Mouse (Mus musculus) midbrain, embryonic 16.5 days (tissue): Measurements from ENCODE around the gene Prr19. TPM values are rescaled to one million over a fixed set of nuclear protein-coding genes. Genes with fewer than 3 reads are reported as not detected.

Experiments
- ATAC-seq: fragments of 200-750 bp; cut with Nextera tagmentation; 2 replicates; pipeline ENCODE4 v1.8.0; 2017; ENCODE audit warnings: moderate TSS enrichment
- H3K27ac ChIP-seq: fragments of 300-500 bp; sonication (generic); 2 replicates; pipeline ENCODE4 v1.5.1; 2014; ENCODE audit warnings: mild to moderate bottlenecking, low read length, mixed read lengths
- H3K27me3 ChIP-seq: fragments of 300-500 bp; sonication (generic); 2 replicates; pipeline ENCODE4 v1.6.1; 2014; ENCODE audit warnings: low read depth, low read length, mixed read lengths; ENCODE audit not compliant: control insufficient read depth, insufficient read depth
- H3K36me3 ChIP-seq: fragments of 300-500 bp; sonication (generic); 2 replicates; pipeline ENCODE4 v1.6.1; 2014; ENCODE audit warnings: mild to moderate bottlenecking, low read length, moderate library complexity, mixed read lengths; ENCODE audit not compliant: control insufficient read depth, insufficient read depth
- H3K4me1 ChIP-seq: fragments of 300-500 bp; sonication (generic); 2 replicates; pipeline ENCODE4 v1.6.1; 2014; ENCODE audit warnings: mild to moderate bottlenecking, low read length, mixed read lengths; ENCODE audit not compliant: control insufficient read depth, insufficient read depth
- H3K4me2 ChIP-seq: fragments of 300-500 bp; sonication (generic); 2 replicates; pipeline ENCODE4 v1.6.1; 2014; ENCODE audit warnings: mild to moderate bottlenecking, low read length, mixed read lengths
- H3K4me3 ChIP-seq: fragments of 300-500 bp; sonication (generic); 2 replicates; pipeline ENCODE4 v1.5.1; 2014; ENCODE audit warnings: low read depth, mild to moderate bottlenecking, low read length, moderate library complexity, mixed read lengths
- H3K9ac ChIP-seq: fragments of 300-500 bp; sonication (generic); 2 replicates; pipeline ENCODE4 v1.6.1; 2014; ENCODE audit warnings: low read depth, low read length, mixed read lengths
- H3K9me3 ChIP-seq: fragments of 300-500 bp; sonication (generic); replicated peaks from 2 replicates; pipeline ENCODE4 v1.6.1; 2014; ENCODE audit warnings: mild to moderate bottlenecking, low read length, mixed read lengths; ENCODE audit not compliant: control insufficient read depth, poor library complexity, severe bottlenecking
- WGBS: fragments of 180-500 bp; shearing (Covaris S2); extraction: QIAGEN DNeasy Blood & Tissue Kit; methylation state at CpG from one replicate; pipeline ENCODE4 v1.1.7; 2014; 5-methylcytosine and 5-hydroxymethylcytosine counted together
- polyA plus RNA-seq: library from polyadenylated mRNA; unstranded; fragments of >200 nt; fragmentation: Nextera tagmentation; extraction: Ambion mirVana; gene quantifications from 2 replicates; pipeline ENCODE4 v1.2.1, GENCODE M21; 2015

The Prr19 gene
- polyA plus RNA-seq, 1 experiment from 2014 or later = 5.6 TPM

DNA sequence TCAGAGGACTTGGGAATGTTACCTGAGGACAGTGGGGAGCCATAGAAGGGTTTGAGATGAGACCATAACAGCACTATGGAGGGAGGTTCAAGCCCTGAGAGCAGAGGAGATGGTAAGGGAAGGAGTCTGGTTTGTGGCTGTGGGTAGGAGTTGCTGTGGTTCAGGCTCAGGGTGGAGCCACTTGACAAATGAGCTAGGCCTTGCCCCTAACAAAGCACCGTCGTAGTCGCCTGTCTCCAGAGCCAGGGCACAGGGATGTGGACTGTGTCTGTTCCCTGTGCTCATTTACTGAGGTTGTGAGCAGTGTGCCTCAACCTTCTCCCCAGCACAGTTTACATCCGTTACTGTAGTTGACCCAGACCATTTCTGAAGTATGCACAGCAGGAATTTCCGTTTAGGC is 26.6 kb upstream of the Prr19 start:
- H3K4me3 ChIP-seq = no peak overlapping the region
- H3K4me2 ChIP-seq = no peak overlapping the region
- H3K27me3 ChIP-seq = no peaks in the 10 kb centered on the region
- peaks cover 27% of the 10 kb centered on the region for H3K36me3 ChIP-seq
- no peak overlapping the region; the same call in 1 of the 2 replicates for H3K9ac ChIP-seq
- H3K27ac ChIP-seq = no peak overlapping the region
- ATAC-seq = no peak
- no peaks in the 10 kb centered on the region for H3K9me3 ChIP-seq
- 69% methylated on average over 5 of the region's 5 CpGs for WGBS
- peaks cover 50% of the 10 kb centered on the region for H3K4me1 ChIP-seq

DNA sequence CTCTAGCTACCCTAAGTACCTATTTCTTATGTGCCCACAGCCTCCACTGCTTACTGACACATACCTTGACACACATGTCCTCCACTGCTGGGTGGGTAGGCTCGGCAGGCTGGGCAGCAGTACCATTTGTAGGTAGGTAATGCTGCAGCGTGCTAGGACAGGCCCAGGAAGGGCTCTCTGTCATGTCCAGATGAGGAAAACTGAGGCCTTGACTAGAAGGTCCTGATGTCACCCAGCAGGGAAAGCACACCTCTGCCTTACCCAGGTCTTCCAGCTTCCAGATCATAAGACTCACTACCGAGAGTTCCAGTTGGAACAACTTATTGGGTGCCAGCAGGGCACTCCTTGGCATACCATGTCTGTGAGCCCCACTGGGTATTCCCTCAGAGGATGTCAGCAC is 26.2 kb upstream of the Prr19 start:
- H3K36me3 ChIP-seq = peaks cover 27% of the 10 kb centered on the region
- H3K4me3 ChIP-seq = no peak overlapping the region
- no peak overlapping the region; the same call in 1 of the 2 replicates for H3K9ac ChIP-seq
- H3K27ac ChIP-seq = no peak overlapping the region
- H3K9me3 ChIP-seq = no peaks in the 10 kb centered on the region
- no peak for ATAC-seq
- H3K4me2 ChIP-seq = no peak overlapping the region
- H3K4me1 ChIP-seq = peaks cover 50% of the 10 kb centered on the region
- H3K27me3 ChIP-seq = no peaks in the 10 kb centered on the region
- 93% methylated on average over 3 of the region's 3 CpGs for WGBS

- WGBS = 61% methylated on average over 9 of the region's 9 CpGs
- no peak for ATAC-seq
- Histone ChIP-seq H3K9ac (peak overlapping the region; percentile 49), H3K4me1 (peaks cover 53% of the 10 kb centered on the region), H3K9me3 (no peaks in the 10 kb centered on the region), H3K36me3 (peaks cover 27% of the 10 kb centered on the region), H3K4me3 (no peak overlapping the region), H3K27me3 (no peaks in the 10 kb centered on the region), H3K27ac (peak overlapping the region; percentile 28; the same call in 1 of the 2 replicates), H3K4me2 (no peak overlapping the region)
These were observed 25.5 kb upstream of the Prr19 start for GRCm38 (mm10) chr7:25275555-25276298.

DNA sequence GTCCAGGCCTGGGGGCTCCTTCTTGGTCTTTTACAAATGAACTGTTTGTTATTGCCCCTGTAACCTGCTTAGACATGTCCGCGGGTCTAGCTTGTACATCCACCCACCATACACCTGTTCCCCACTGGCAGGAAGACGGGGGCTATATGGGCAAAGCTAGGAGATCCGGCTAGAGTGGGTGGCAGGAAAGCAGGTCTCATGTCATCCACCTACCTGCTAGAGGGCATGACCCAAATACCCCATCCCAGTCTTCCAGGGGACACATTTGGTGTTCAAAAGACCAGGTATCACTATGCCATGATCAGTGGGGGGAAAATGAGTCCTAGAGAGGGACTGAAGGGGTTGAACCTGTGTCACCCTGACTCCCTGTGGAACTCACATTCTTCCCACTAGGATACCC is 23.8 kb upstream of the Prr19 start:
- peak overlapping the region; percentile 81 for H3K4me2 ChIP-seq
- no peak for ATAC-seq
- H3K9ac ChIP-seq = peak overlapping the region; percentile 90; the same call in 1 of the 2 replicates
- no peaks in the 10 kb centered on the region for H3K27me3 ChIP-seq
- H3K36me3 ChIP-seq = peaks cover 13% of the 10 kb centered on the region
- peaks cover 62% of the 10 kb centered on the region for H3K4me1 ChIP-seq
- H3K27ac ChIP-seq = peak overlapping the region; percentile 100
- WGBS = 97% methylated on average over 4 of the region's 4 CpGs
- peak overlapping the region; percentile 66 for H3K4me3 ChIP-seq
- H3K9me3 ChIP-seq = no peaks in the 10 kb centered on the region

DNA sequence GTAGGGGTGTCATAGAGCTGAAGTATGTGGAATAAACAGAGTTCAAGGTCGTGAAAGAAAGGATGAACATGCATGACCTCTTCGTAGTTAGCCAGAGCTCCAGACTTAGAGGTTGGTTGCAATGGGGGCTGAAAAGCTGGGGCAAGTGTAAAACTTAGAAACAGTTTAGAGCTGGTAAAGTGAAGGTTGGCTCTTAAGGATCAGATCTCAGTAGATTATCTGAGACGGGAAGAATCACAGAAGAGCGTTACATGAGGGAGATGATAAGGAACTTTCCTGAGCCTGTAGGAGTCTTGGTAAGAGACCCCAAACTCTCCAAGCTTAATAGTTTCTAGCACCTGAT is 23.2 kb upstream of the Prr19 start:
- Histone ChIP-seq H3K4me2 (peak overlapping the region; percentile 81), H3K27me3 (no peaks in the 10 kb centered on the region), H3K4me3 (peak overlapping the region; percentile 66), H3K27ac (peak overlapping the region; percentile 100), H3K4me1 (peaks cover 62% of the 10 kb centered on the region), H3K9ac (peak overlapping the region; percentile 90; the same call in 1 of the 2 replicates), H3K9me3 (no peaks in the 10 kb centered on the region), H3K36me3 (peaks cover 8% of the 10 kb centered on the region)
- 17% methylated on average over 4 of the region's 4 CpGs for WGBS
- ATAC-seq = no peak

GRCm38 (mm10) chr7:25278341-25279075 is 22.7 kb upstream of the Prr19 start:
- peak overlapping the region; percentile 81 for H3K4me2 ChIP-seq
- H3K27me3 ChIP-seq = no peaks in the 10 kb centered on the region
- H3K27ac ChIP-seq = peak overlapping the region; percentile 100
- H3K9me3 ChIP-seq = no peaks in the 10 kb centered on the region
- H3K4me3 ChIP-seq = peak overlapping the region; percentile 66
- peaks cover 62% of the 10 kb centered on the region for H3K4me1 ChIP-seq
- peak overlapping the region; percentile 90 for H3K9ac ChIP-seq
- peaks cover 2% of the 10 kb centered on the region for H3K36me3 ChIP-seq
- peak; percentile 78 for ATAC-seq
- WGBS = 0% methylated on average over 47 of the region's 60 CpGs

DNA sequence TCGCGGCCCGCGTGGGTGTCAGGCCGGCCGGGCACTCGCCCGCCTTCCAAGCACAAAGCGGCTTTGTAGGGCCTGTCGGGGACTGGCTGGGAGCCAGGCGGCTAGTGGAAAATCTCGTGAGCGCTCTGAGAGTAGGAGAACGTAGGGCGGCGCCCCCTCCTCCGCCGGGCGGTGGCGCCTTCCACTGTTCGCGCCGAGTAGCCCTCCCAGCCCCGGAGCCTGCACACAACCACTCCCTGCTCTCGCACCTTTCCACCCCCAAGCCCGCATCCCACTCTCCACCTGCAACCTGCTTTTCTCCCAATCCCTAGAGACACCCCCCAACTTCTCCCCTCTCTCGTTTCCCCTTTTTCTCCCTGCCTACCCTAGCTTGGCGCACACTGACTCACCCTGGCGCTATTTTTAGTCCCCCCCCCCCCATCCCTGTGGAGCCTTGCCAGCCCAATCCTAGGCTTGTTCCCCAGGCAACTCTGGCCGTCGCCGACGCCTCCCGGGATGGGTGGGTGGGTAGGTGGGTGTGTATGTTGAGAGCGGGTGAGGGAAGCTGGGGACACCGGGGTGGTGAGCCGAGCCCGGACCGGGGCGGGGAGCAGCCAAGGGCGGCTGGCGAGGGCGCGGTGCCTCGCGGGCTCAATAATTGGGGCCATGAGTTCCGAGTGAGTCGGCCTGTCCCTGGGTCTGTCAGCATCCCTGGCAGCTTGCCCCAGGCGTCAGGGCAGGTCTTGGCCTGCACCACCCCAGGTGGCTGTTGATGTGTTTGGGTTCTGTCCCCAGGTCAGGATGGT is 21.9 kb upstream of the Prr19 start:
- peak overlapping the region; percentile 100 for H3K27ac ChIP-seq
- ATAC-seq = peak; percentile 63
- under 1% methylated on average over 37 of the region's 49 CpGs for WGBS
- H3K4me3 ChIP-seq = peak overlapping the region; percentile 66
- H3K4me1 ChIP-seq = peaks cover 64% of the 10 kb centered on the region
- no peaks in the 10 kb centered on the region for H3K27me3 ChIP-seq
- H3K9ac ChIP-seq = peak overlapping the region; percentile 90
- peak overlapping the region; percentile 81 for H3K4me2 ChIP-seq
- H3K9me3 ChIP-seq = no peaks in the 10 kb centered on the region
- no peaks in the 10 kb centered on the region for H3K36me3 ChIP-seq

GRCm38 (mm10) chr7:25279861-25280791 is 21.1 kb upstream of the Prr19 start:
- peak; percentile 2; the same call in 1 of the 2 replicates for ATAC-seq

More at GRCm38 (mm10) chr7:25279861-25280791, 21.1 kb upstream of the Prr19 start:
- Histone ChIP-seq H3K4me1 (peaks cover 65% of the 10 kb centered on the region), H3K9me3 (no peaks in the 10 kb centered on the region), H3K36me3 (no peaks in the 10 kb centered on the region), H3K4me2 (peak overlapping the region; percentile 81), H3K27me3 (no peaks in the 10 kb centered on the region), H3K4me3 (peak overlapping the region; percentile 66), H3K27ac (peak overlapping the region; percentile 100), H3K9ac (peak overlapping the region; percentile 90)
- WGBS = 1% methylated on average over 6 of the region's 6 CpGs
